Mouse (Mus musculus): ENCODE measurements around the gene Spef2.

GRCm38 (mm10) chr15:9572664-9573063, 176.0 kb downstream of the Spef2 start:
- TF ChIP-seq CTCF (IDR thresholded peaks at IDR 0.05; ENCODE audit: low read depth) (no peak), EP300 (IDR thresholded peaks at IDR 0.05; ENCODE audit: low read depth) (no peak)
